Mouse (Mus musculus) limb, embryonic 15.5 days (tissue): Measurements from ENCODE around the gene Tcaf2. TPM values are rescaled to one million over a fixed set of nuclear protein-coding genes. Genes with fewer than 3 reads are reported as not detected.

Experiments used
- polyA plus RNA-seq: library from polyadenylated mRNA; unstranded; fragments of >200 nt; fragmentation: Nextera tagmentation; extraction: Ambion mirVana; gene quantifications from 2 replicates; pipeline ENCODE4 v1.2.1, GENCODE M21; 2015

Tcaf2 gene
- polyA plus RNA-seq, 1 experiment from 2014 or later = 5.2 TPM

Other genes with a start within 250 kb of the Tcaf2 start
- not detected in 2 replicates for gene Tas2r143, start 245.0 kb downstream of the Tcaf2 start, polyA plus RNA-seq
- gene Tas2r135, start 239.8 kb downstream of the Tcaf2 start, polyA plus RNA-seq = not detected in 2 replicates
- gene Tas2r126, start 210.7 kb downstream of the Tcaf2 start, polyA plus RNA-seq = 0.26 TPM in 1 of 2 replicates, not detected in the other
- not detected in 2 replicates for gene Olfr458, start 180.1 kb downstream of the Tcaf2 start, polyA plus RNA-seq
- gene Olfr457, start 168.9 kb downstream of the Tcaf2 start, polyA plus RNA-seq = not detected in 2 replicates
- gene Olfr456, start 158.0 kb downstream of the Tcaf2 start, polyA plus RNA-seq = not detected in 2 replicates
- not detected in 2 replicates for gene Olfr455, start 97.7 kb downstream of the Tcaf2 start, polyA plus RNA-seq
- gene Tcaf3, start 47.6 kb downstream of the Tcaf2 start, polyA plus RNA-seq = not detected in 2 replicates
- gene Tcaf1, start 64.8 kb upstream of the Tcaf2 start, polyA plus RNA-seq = 63.7 and 64.5 TPM in 2 replicates
- gene Olfr453, start 94.1 kb upstream of the Tcaf2 start, polyA plus RNA-seq = not detected in 2 replicates
- not detected in 2 replicates for gene Olfr38, start 111.2 kb upstream of the Tcaf2 start, polyA plus RNA-seq
- gene Olfr452, start 139.8 kb upstream of the Tcaf2 start, polyA plus RNA-seq = not detected in 2 replicates
- gene Olfr450, start 166.7 kb upstream of the Tcaf2 start, polyA plus RNA-seq = not detected in 2 replicates
- not detected in 2 replicates for gene Olfr449, start 189.1 kb upstream of the Tcaf2 start, polyA plus RNA-seq
- not detected in 2 replicates for gene Olfr448, start 245.2 kb upstream of the Tcaf2 start, polyA plus RNA-seq